Mouse (Mus musculus) left cerebral cortex, adult 2 months (tissue): Measurements from ENCODE around the gene Rcbtb1. TPM values are rescaled to one million over a fixed set of nuclear protein-coding genes. Genes with fewer than 3 reads are reported as not detected.

Experiments used
- DNase-seq, 2 experiments: peaks; one replicate each; pipeline ENCODE4 v3.0.0; 2021 to 2022; ENCODE audit warnings: low spot score in 2 of 2, mixed read lengths in 1 of 2; ENCODE audit errors: extremely low spot score in 1 of 2
- H3K27ac ChIP-seq: fragments of 200-600 bp; 2 replicates; pipeline ENCODE4 v1.8.1; 2022
- H3K4me3 ChIP-seq: fragments of 200-600 bp; 2 replicates; pipeline ENCODE4 v1.8.1; 2022
- CTCF ChIP-seq: fragments of 200-600 bp; IDR thresholded peaks from 2 replicates; pipeline ENCODE4 v1.8.1; 2022; ENCODE audit warnings: antibody characterized with exemption, mild to moderate bottlenecking, moderate library complexity
- intact Hi-C: fragments of 180-260 bp; cut with DNase I; formaldehyde crosslinking; loops from one replicate; pipeline ENCODE4 v1.15.1; 2025
- long read RNA-seq, 2 experiments: library from polyadenylated mRNA; stranded (forward); transcript quantifications; one replicate each; pipeline ENCODE4 v2.0.0; 2021; ENCODE audit warnings: borderline mapping rate in 2 of 2
- total RNA-seq, 2 experiments: library from RNA; stranded (reverse); gene quantifications; 2 replicates each; pipeline ENCODE4 v1.2.3; 2021

Rcbtb1 gene
- 10 to 100 TPM; 28.1 TPM for total RNA-seq
- long read RNA-seq, experiment 1, transcript Rcbtb1-202 (12 exons, 3,903 nt): major isoform, 32 of 59 reads
- long read RNA-seq, experiment 1, partial matches to known transcripts: 4 of 59 reads
- long read RNA-seq, experiment 1, other reads (novel, unspliced or antisense): 23 of 59 reads
- long read RNA-seq, experiment 2, transcript Rcbtb1-202 (12 exons, 3,903 nt): major isoform, 34 of 53 reads
- long read RNA-seq, experiment 2, partial matches to known transcripts: 2 of 53 reads
- long read RNA-seq, experiment 2, other reads (novel, unspliced or antisense): 16 of 53 reads

DNA sequence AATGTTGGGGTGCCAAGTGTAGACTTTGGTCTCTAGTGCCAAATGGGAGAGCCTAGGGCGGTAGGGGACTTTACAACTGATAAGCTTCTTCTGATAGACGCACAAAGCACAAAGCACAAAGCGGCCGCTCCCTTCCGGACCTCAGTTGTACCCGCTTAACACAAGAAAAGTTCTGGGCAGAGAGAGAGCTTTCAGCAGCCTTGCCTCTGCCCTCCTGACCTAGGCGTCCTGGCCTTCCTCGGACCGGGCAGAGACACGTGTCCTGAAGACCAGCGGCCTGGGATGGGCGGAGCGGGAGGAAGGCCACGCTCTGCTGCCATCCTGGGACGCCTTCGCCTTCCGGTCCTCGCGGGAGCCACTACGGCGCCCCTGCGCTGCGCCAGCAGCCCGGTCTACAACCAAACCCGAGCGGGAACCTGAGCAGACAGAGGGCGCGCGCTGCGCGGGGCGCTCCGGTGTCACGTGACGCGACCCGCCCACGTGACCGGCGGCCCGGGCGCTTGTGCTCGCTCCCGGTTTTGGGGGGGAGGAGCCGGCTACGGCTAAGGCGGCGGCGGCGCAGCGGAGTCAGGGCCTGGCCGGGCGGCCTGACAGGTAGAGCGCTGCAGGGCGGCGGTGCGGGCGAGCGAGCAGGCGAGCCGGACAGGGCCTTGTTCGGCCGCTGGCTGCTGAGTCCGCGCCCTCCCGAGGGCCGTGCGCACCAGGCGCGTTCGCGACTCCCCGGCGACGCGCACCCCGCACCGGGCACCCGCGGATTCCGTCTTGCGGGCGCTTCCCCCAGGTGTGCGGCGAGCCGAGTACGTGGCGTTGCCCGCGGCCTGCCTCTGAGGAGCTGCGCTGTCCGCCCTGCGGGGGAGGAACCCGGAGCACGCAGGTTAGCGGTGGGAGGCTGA is at the start of gene Rcbtb1:
Gene Rcbtb1 (plus strand): TSS at position 499 of the 893 bp plus-strand sequence.
- DNase-seq: peak; percentile 92
- peak; percentile 52 for TF ChIP-seq CTCF
- Histone ChIP-seq H3K27ac (peak within 1 kb of the TSS; percentile 97), H3K4me3 (peak within 1 kb of the TSS; percentile 79)
- intact Hi-C loops: no loop called here

DNA sequence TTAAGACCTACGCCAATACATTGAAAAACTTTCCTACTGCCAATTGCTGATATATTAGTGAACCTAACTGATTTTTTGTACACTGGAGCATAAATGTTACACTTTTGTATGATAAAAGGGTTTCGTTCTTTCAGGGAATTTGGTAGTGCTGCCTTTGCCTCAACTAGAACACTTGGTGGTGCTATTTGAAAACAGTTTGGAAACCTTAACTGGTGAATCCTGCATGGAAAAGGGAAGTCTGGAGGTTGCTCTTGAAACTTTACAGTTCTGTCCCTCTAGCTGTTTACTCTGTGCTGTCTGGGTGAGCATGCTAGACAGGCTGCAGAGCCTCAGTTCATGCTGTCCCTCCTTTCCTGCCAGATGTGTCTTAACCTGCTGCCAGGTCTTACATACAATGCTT is 45.4 kb upstream of the Rcbtb1 start:
- intact Hi-C loops: loop anchor here (2.0 kb wide), 1 partner anchor 401 kb away; no protein-coding TSS in a partner anchor
- no peak for DNase-seq
- Histone ChIP-seq H3K4me3 (no peak overlapping the region), H3K27ac (no peak overlapping the region)
- TF ChIP-seq CTCF: peak; percentile 64

DNA sequence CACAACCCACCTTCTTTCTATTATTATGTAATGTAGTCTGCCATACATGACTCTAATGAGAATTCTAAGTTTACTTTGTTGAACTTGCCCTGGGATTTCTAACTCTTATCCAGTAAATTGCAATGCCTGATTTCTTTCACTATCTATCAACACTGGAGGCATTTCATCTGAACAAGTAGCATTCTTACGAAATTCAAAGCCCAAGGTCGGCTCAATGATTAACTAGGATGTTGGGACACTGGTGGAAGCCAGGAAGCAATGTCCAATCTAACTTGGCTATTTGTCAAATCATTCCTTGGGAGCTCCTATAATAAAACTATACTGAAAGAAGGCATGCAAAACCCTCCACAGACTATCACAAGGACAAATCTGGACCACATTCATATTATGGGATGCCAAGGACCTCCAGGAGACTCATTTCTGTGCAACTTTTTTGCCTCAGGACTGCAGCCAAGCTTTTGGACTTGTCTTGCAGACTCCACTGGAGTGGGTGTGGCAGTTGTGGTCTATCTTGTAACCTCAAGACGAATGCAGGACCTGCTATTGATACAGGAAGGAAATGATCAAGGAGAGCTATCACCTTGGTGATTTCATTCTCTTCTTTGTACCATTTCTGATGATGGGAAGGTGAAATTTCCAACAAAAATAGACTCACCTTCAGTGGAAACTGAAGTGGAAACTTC is 43.9 kb upstream of the Rcbtb1 start:
- Histone ChIP-seq H3K27ac (no peak overlapping the region), H3K4me3 (no peak overlapping the region)
- intact Hi-C loops: no loop called here
- DNase-seq: no peak
- TF ChIP-seq CTCF: no peak

DNA sequence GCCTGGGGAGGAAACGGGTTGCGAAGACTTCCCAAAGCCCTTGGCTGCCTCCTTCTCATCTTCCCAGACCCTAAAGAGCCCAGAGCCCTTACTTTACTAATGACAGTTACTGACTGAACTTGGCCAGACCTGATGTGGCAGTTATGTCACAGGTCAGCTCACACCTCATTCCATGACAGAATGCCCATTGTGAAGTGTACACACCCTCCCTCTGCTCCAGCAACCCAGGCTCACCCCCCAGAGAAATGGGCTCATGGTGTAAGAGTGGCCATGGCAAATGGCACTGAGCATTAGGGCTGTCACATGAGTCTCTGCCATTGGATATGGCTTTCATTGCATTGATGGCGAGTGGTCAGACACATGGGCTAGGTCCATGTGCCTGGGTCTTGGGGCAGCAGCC is 22.4 kb upstream of the Rcbtb1 start, which contains the start of gene Gm5142:
Gene Gm5142 (minus strand): TSS at position 101 of the 400 bp plus-strand sequence.
- Histone ChIP-seq H3K4me3 (no peak within 1 kb of the TSS), H3K27ac (no peak within 1 kb of the TSS)
- intact Hi-C loops: no loop called here
- no peak for DNase-seq
- TF ChIP-seq CTCF: no peak

DNA sequence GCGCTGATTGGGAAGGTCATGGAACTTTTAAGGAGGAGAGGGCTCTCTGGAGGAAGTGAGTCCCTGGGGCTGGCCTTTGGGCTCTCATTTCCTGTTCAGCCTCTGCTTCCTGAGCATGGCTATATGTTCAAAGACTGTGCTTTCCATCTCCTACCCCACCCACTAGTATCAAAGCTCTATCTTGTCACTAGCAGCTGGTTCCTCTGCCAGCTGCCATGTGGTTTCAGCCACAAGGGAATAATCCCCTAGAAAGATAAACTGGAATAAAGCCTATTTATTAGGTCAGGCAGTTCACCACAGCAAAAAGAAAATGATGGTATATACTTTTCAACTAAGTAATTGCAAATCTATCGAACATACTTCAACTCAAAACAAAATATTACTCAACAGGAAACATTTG is 18.3 kb upstream of the Rcbtb1 start:
- H3K27ac ChIP-seq: no peak overlapping the region
- H3K4me3 ChIP-seq: no peak overlapping the region
- TF ChIP-seq CTCF: no peak

DNA sequence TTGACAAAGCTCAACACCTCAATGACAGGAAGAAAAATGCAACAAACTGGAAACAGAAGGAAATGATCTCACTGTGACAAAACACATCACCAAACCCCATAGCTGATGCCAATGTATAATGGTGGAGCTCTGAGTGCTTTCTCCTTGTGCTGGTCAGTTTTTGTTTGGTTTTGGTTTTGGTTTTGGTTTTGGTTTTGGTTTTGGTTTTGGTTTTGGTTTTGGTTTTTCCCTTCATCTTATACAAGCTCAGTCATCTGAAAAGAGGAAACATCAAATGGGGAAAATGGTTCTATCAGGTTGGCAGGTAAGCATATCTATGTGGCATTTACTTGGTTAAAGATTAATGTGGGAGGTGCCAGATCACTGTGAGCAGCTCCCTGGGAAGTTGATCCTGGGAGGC is 15.5 kb upstream of the Rcbtb1 start:
- intact Hi-C loops: no loop called here
- no peak overlapping the region for H3K27ac ChIP-seq

More for the DNA sequence above, 18.3 kb upstream of the Rcbtb1 start:
- intact Hi-C loops: no loop called here
- no peak for DNase-seq

DNA sequence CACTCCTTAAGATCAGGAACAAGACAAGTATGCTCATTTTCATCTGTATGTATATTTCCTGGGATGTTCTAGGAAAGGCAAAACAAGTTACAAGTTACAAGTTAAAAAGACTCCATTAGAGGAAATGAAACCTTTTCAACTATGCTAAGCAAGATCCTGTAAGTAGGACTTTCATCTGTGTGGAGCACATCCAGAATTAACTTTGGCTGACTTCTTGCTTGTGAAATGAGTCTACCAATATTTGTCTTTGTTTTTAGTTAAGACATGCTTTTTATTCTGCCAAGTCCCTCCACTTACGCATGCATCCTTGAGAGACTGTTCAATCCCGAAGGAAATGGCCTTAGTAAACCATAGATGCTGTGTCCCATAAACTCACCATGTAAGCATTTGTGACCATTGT is 14.9 kb upstream of the Rcbtb1 start:
- intact Hi-C loops: no loop called here
- no peak overlapping the region for H3K27ac ChIP-seq
- no peak overlapping the region for H3K4me3 ChIP-seq
- no peak for DNase-seq
- TF ChIP-seq CTCF: no peak

More for the DNA sequence above, 15.5 kb upstream of the Rcbtb1 start:
- H3K4me3 ChIP-seq: no peak overlapping the region
- DNase-seq: no peak
- no peak for TF ChIP-seq CTCF

DNA sequence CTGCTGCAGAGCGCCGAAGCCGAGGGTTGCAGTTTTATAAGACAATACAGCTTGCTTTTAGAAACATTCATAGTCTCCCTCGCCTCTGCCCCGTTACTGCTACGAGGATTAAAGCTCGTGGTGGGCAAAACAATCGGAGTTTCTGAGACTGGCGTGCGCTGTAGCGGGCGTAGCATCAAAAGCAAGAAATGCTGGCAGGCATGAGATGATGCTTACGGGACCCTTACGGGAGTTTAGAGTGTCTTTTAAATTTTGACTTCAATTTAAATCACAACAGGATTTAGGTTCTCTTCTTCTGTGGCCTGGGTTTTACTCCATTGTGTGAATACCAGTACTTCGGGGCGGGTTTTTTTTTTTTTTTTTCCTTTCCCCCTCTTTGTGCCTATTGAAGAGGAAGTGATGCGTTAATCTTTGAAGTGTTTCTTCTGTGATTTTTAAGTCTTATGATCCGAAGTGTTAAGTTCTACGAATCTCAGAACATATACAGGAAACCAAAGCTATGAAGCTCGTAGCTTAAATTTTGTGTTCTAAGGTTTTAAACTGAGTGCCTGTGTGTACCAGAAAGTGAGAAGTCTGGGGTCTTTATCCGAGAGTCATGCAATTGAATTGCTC is 701 bp downstream of the Rcbtb1 start:
- DNase-seq: no peak
- intact Hi-C loops: no loop called here
- Histone ChIP-seq H3K4me3 (peak overlapping the region; percentile 79), H3K27ac (peak overlapping the region; percentile 97)
- TF ChIP-seq CTCF: no peak

DNA sequence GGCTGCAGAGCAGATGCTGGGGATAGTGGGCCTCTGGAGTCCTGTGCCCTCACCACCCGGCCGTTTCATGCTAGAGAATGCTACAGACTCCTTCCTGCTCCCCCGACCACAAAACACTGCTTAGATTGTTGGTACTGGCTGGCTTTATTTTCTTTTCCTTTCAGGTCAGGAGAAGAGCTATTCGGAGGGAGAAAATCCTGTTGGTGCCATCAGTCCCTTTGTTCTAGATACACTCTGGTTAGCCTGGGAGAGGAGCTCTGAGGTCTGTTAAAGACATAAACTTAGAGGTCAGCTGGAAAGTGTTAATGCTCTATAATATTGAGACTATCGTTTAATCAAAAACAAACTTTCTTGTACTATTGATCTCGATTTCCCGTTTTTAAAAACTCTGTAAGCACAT is 4.5 kb downstream of the Rcbtb1 start:
- TF ChIP-seq CTCF: no peak
- intact Hi-C loops: no loop called here
- DNase-seq: no peak
- no peak overlapping the region for H3K4me3 ChIP-seq
- no peak overlapping the region for H3K27ac ChIP-seq

DNA sequence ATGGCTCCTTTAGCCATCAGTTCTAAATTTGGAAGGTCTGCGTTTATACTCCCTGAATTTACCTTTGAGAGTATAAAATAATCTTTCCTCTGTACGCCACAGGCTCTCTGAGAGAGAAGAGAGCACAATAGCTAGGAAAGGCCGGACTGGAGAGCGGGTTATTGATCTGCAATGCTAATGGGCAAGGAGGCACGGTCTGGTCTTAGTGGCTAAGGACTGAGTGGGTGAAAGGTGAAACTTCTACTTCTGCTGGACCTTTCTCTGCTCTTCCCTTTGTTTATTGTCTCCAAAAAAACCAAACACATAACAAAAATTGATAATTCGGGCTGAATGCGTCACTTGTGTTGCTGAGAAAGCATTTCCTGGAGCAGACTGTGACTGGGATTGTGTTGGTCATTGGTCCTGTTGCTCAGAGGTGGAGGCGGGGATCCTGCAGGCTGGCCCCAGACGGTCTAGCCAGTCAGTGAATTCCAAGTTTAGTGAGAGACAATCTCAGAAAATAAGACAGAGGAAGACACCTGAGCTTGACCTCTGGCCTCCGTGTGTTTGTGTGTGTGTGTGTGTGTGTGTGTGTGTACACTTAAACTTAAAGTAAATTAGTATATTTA is 5.1 kb downstream of the Rcbtb1 start:
- DNase-seq: no peak
- intact Hi-C loops: no loop called here
- TF ChIP-seq CTCF: no peak
- Histone ChIP-seq H3K4me3 (no peak overlapping the region), H3K27ac (no peak overlapping the region)

DNA sequence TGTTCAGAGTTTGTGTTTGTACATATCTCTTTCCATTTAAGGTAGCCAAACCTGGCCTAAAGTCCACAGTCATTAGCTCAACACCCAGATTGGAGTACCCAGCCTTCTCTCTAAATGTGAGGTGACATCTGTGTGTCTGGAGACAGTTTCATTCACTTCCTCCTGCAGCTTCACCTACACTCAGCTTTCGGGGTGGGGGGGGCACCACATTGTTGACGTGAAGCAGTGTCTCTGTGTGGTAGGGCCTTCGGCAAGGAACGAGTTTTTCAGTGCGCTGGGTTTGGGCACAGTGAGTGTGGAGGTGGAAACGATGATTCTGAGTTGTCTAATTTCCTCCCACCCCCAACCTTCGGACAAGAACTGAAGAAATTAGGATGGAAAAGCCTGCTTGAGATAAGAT is 8.0 kb downstream of the Rcbtb1 start:
- Histone ChIP-seq H3K27ac (no peak overlapping the region), H3K4me3 (no peak overlapping the region)
- no peak for DNase-seq
- no peak for TF ChIP-seq CTCF
- intact Hi-C loops: no loop called here
